Mouse (Mus musculus): ENCODE data around the gene Fxn.

Gene Fxn

GRCm38 (mm10) chr19:24300994-24301767, 20.8 kb upstream of the Fxn start:
- DNase-seq (ENCODE audit: low spot score): peak; percentile 32

GRCm38 (mm10) chr19:24293537-24293936, 13.1 kb upstream of the Fxn start:
- DNase-seq (ENCODE audit: low spot score): no peak

- DNase-seq (ENCODE audit: low spot score): no peak
Observed at GRCm38 (mm10) chr19:24284187-24284586, 3.8 kb upstream of the Fxn start.

- DNase-seq (ENCODE audit: low spot score): no peak
Observed at GRCm38 (mm10) chr19:24281288-24281980, 1.0 kb upstream of the Fxn start.

- peak; percentile 45 for DNase-seq (ENCODE audit: low spot score)
Observed at GRCm38 (mm10) chr19:24279706-24280600, 452 bp downstream of the Fxn start.

- no peak for DNase-seq (ENCODE audit: low spot score)
Observed at GRCm38 (mm10) chr19:24278859-24279258, 1.5 kb downstream of the Fxn start.

- DNase-seq (ENCODE audit: low spot score): no peak
Observed at GRCm38 (mm10) chr19:24274281-24274680, 6.1 kb downstream of the Fxn start.

- DNase-seq (ENCODE audit: low spot score): peak; percentile 60
Observed at GRCm38 (mm10) chr19:24271746-24272426, 8.5 kb downstream of the Fxn start.

GRCm38 (mm10) chr19:24271326-24271725, 9.1 kb downstream of the Fxn start:
- DNase-seq (ENCODE audit: low spot score): no peak

GRCm38 (mm10) chr19:24268531-24268930, 11.9 kb downstream of the Fxn start:
- no peak for DNase-seq (ENCODE audit: low spot score)

GRCm38 (mm10) chr19:24266046-24266830, 14.2 kb downstream of the Fxn start:
- no peak for DNase-seq (ENCODE audit: low spot score)

- DNase-seq (ENCODE audit: low spot score): no peak
Observed at GRCm38 (mm10) chr19:24264991-24265390, 15.4 kb downstream of the Fxn start.

GRCm38 (mm10) chr19:24262736-24263135, 17.7 kb downstream of the Fxn start:
- no peak for DNase-seq (ENCODE audit: low spot score)

GRCm38 (mm10) chr19:24259390-24260351, 20.7 kb downstream of the Fxn start:
- no peak for DNase-seq (ENCODE audit: low spot score)

GRCm38 (mm10) chr19:24258368-24258767, 22.0 kb downstream of the Fxn start:
- no peak for DNase-seq (ENCODE audit: low spot score)

GRCm38 (mm10) chr19:24257962-24258361, 22.4 kb downstream of the Fxn start:
- DNase-seq (ENCODE audit: low spot score): no peak

GRCm38 (mm10) chr19:24253657-24254260, 26.6 kb downstream of the Fxn start:
- no peak for DNase-seq (ENCODE audit: low spot score)

GRCm38 (mm10) chr19:24251869-24252268, 28.5 kb downstream of the Fxn start:
- DNase-seq (ENCODE audit: low spot score): no peak

- DNase-seq (ENCODE audit: low spot score): no peak
Observed at GRCm38 (mm10) chr19:24243340-24243739, 37.1 kb downstream of the Fxn start.
